Mouse (Mus musculus): ENCODE measurements at regions not wholly inside any gene's neighbourhood (a gene's known extent, or its start where the extent isn't known, plus 50 kb on each side); places are given as distances from the start of the nearest gene placed in this dataset.

DNA sequence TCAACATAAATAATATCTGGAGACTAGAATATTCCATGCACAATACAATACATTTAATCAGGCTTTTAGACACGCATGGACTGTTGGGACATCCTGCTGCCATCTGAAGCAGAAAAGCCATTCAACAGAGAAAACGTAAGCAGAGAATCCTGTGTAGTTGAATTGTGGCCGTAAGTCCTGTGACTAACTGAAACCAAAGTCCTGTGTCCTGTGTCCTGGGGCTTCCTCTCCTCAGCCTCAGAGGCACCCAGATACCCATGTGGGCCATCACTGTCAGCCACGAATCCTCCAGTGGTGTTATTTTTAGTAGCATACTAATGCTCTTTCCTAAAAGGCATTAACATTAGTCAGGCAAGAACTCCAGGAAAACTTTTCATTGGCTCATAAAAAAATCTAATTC, 145.8 kb upstream of the Noct start:
- Histone ChIP-seq H3K4me2 (no peak overlapping the region), H3K9ac (replicated peaks) (no peak overlapping the region), H3K36me3 (no peaks in the 10 kb centered on the region), H3K27ac (replicated peaks) (no peak overlapping the region), H3K4me1 (peaks cover 17% of the 10 kb centered on the region), H3K27me3 (replicated peaks) (no peaks in the 10 kb centered on the region), H3K9me3 (replicated peaks) (no peaks in the 10 kb centered on the region), H3K4me3 (replicated peaks) (no peak overlapping the region)
- no peak for ATAC-seq (ENCODE audit: low FRiP score)
- 49% methylated on average over 4 of the region's 4 CpGs for WGBS

DNA sequence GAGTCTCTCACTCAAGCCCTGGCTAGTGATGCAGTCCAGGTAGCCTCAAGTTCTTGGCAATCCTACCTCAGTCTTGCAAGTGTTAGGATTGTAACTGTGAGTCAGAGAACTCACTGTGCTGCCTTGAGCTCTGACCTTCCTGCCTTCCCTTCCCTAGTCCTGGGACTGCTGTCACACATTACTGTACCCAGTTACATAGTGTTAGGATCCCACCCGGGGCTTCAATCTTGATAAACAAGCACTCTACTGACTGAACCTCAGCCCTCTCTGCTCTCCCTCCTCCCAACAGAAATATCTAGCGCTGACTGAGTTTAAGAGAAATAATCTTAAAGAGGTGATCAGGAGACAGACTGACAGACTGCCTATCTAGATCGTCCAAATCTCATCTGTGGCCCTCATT, 143.8 kb upstream of the Noct start:
- no peak overlapping the region for H3K4me2 ChIP-seq
- peaks cover 19% of the 10 kb centered on the region for H3K4me1 ChIP-seq
- 68% methylated on average over 3 of the region's 3 CpGs for WGBS
- no peak overlapping the region for H3K27ac ChIP-seq (replicated peaks)
- H3K9me3 ChIP-seq (replicated peaks), result no peaks in the 10 kb centered on the region
- no peak overlapping the region for H3K4me3 ChIP-seq (replicated peaks)
- no peaks in the 10 kb centered on the region for H3K27me3 ChIP-seq (replicated peaks)
- no peaks in the 10 kb centered on the region for H3K36me3 ChIP-seq
- ATAC-seq (ENCODE audit: low FRiP score), result no peak
- H3K9ac ChIP-seq (replicated peaks), result no peak overlapping the region

DNA sequence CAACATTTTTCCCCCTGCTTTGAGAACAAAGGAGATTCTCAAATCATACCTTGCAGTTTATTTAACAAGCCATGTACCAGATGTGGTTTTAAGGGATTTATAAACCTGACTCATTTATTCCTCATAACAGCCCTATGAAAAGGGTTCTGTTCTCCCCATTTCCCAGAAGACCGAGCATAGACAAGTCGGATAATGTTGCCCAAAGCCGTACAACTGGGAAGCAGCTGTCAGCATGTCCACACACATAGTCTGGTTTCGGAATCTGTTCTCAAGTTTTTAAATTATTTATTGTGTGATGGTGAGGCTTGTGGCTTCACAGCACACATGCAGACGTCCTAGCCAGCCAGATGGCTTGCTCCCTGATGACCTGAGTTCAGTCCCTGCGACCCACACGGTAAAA, 143.4 kb upstream of the Noct start:
- WGBS, result 58% methylated on average over 7 of the region's 7 CpGs
- no peaks in the 10 kb centered on the region for H3K36me3 ChIP-seq
- H3K4me2 ChIP-seq, result no peak overlapping the region
- H3K4me3 ChIP-seq (replicated peaks), result no peak overlapping the region
- no peaks in the 10 kb centered on the region for H3K27me3 ChIP-seq (replicated peaks)
- no peaks in the 10 kb centered on the region for H3K9me3 ChIP-seq (replicated peaks)
- ATAC-seq (ENCODE audit: low FRiP score), result no peak
- no peak overlapping the region for H3K9ac ChIP-seq (replicated peaks)
- H3K27ac ChIP-seq (replicated peaks), result no peak overlapping the region
- H3K4me1 ChIP-seq, result peaks cover 18% of the 10 kb centered on the region

DNA sequence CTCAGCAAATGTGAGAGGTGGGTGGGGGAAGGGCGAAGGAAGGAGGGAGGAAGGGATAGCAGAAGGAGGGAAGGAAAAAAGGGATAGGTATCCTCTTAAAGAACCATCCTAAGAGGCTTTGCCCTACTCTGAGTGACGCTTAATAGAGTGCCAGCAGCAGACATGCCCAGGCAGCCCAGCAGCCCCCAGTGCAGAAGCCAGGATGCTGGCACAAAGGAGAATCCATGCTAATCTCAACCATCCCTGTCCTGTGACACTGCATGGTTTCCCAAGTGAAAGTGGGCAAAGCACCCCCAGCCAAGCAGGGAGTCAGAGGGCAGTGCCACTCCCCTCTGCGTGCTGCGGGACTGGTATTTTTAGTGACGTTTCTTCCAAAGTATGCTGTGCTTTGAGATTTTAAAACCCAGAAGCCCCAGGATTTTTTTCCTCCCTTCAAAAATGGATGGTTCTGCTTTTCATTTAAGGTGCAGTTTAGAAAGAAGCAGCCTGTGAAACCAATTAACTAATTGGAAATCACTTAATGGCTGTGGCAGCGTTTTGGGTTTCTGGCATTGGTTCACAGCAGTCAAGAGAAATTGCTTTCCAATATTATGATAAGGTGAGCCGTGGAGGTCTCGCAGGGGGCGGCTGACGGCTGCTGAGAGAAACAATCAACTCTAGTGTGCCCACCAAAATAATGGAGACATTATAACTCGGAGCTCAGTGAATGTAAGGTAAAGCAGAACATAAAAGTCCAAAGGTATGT, 141.2 kb upstream of the Noct start:
- Histone ChIP-seq H3K4me2 (peak overlapping the region; percentile 15; the same call in 1 of the 2 replicates), H3K4me1 (peaks cover 24% of the 10 kb centered on the region), H3K9ac (replicated peaks) (no peak overlapping the region), H3K9me3 (replicated peaks) (no peaks in the 10 kb centered on the region), H3K27ac (replicated peaks) (peak overlapping the region; percentile 63), H3K36me3 (no peaks in the 10 kb centered on the region), H3K27me3 (replicated peaks) (no peaks in the 10 kb centered on the region), H3K4me3 (replicated peaks) (no peak overlapping the region)
- 45% methylated on average over 11 of the region's 11 CpGs for whole genome bisulfite sequencing
- 0 out of 2 replicates have a peak, but pooled peaks have one; percentile 21 for ATAC-seq (ENCODE audit: low FRiP score)

DNA sequence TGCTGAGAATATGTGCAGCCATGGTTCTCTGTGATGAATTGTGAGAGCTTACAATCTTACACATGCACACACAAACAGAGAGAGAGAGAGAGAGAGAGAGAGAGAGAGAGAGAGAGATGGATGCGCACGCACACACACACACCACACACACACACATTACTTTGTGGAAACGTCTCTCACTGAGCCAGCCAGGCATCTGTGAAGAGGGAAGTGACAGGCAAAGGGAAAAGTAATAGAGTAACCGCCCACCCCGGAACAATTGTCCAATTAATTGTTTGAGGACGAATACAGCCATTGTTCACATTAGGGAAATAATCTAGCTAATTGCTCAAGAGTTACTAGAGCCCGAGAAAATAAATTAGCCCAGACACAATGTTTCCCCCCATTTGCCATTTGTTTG, 140.7 kb upstream of the Noct start:
- Histone ChIP-seq H3K27me3 (replicated peaks) (no peaks in the 10 kb centered on the region), H3K4me1 (peaks cover 24% of the 10 kb centered on the region), H3K4me2 (peak overlapping the region; percentile 15; the same call in 1 of the 2 replicates), H3K4me3 (replicated peaks) (no peak overlapping the region), H3K9ac (replicated peaks) (no peak overlapping the region), H3K27ac (replicated peaks) (peak overlapping the region; percentile 63; the same call in 1 of the 2 replicates), H3K36me3 (no peaks in the 10 kb centered on the region), H3K9me3 (replicated peaks) (no peaks in the 10 kb centered on the region)
- ATAC-seq (ENCODE audit: low FRiP score), result no peak
- WGBS, result 35% methylated on average over 7 of the region's 7 CpGs

DNA sequence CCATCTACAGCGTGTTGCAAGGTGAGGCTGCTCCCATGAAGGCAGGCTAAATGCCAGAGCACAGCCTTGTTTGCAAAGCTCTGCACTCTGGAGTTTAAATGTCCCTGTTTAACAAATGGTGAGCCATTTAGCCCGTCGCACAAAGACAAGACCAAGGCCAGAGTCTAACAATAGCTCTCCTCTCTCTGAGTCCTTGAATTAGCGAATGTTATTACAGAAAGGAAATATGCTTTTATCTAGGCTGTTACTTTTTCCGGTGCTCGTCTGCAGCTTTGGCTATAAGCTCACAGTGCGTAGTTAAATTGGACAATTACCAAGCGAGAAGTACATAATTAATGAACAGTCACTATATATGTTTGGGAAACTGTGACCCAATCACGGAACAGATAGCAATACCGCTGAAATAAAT, 137.8 kb upstream of the Noct start:
- H3K27ac ChIP-seq (replicated peaks), result no peak overlapping the region
- H3K4me2 ChIP-seq, result no peak overlapping the region
- H3K4me1 ChIP-seq, result peaks cover 32% of the 10 kb centered on the region
- no peaks in the 10 kb centered on the region for H3K27me3 ChIP-seq (replicated peaks)
- H3K9ac ChIP-seq (replicated peaks), result no peak overlapping the region
- H3K4me3 ChIP-seq (replicated peaks), result no peak overlapping the region
- H3K36me3 ChIP-seq, result no peaks in the 10 kb centered on the region
- no peaks in the 10 kb centered on the region for H3K9me3 ChIP-seq (replicated peaks)
- 29% methylated on average over 10 of the region's 10 CpGs for WGBS
- no peak for ATAC-seq (ENCODE audit: low FRiP score)

DNA sequence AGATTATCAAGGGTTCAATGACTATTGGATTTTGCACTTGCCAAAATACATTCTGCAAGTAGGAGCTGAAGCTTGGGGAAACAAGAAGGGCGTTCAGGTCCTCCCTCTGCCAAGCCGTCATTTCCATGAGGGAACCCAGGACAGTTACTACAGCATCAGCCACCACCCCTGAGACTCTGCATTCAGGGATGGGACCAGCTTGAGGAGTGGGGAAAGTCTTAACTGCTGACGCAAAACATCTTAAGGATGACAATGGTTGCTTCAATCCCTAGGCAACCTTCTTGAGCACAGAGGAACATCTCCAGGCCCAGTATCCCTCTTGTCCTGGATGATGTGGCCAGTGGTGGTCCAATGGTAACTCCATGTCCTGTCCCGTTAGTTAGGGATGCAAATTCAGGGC, 137.2 kb upstream of the Noct start:
- ATAC-seq (ENCODE audit: low FRiP score), result no peak
- 78% methylated on average over 4 of the region's 4 CpGs for WGBS
- H3K4me3 ChIP-seq (replicated peaks), result no peak overlapping the region

DNA sequence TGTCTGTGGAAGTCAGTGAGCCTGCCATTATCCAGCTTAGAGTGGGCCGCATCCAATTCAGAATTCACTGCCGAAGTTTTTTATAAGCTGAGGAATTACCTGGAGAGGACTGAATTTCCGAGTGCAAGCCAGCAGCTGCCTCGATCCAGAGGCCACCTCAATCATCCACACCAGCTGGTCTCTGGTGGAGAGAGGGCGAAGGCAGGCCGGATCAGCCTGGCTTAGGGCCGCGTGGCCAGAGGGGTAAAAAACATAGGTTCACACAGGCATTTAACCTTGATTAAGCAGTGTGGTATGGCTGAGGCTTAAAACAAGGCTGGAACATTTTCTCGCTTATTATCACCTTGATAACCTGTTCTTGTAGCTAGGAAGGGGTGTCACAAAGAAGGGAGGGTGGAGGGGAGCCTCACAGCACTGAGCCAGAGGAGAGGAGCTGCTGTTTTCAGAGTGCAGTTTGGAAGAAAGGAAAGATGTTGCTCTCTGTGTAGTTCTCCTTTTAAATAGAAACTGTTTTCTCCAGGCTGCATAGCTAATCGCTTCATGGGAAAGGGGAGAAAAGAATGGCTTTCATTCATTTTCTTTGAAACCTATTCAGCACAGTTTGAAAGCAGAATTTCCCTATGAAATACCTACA, 135.1 kb upstream of the Noct start:
- no peak overlapping the region; the same call in 1 of the 2 replicates for H3K27ac ChIP-seq (replicated peaks)
- no peak overlapping the region for H3K4me2 ChIP-seq
- WGBS, result 51% methylated on average over 10 of the region's 10 CpGs
- no peak overlapping the region for H3K4me3 ChIP-seq (replicated peaks)
- H3K9me3 ChIP-seq (replicated peaks), result no peaks in the 10 kb centered on the region
- no peaks in the 10 kb centered on the region for H3K36me3 ChIP-seq
- H3K9ac ChIP-seq (replicated peaks), result no peak overlapping the region
- no peak for ATAC-seq (ENCODE audit: low FRiP score)
- peaks cover 16% of the 10 kb centered on the region for H3K4me1 ChIP-seq
- no peaks in the 10 kb centered on the region for H3K27me3 ChIP-seq (replicated peaks)

More for the DNA sequence above, 137.2 kb upstream of the Noct start:
- Histone ChIP-seq H3K9me3 (replicated peaks) (no peaks in the 10 kb centered on the region), H3K36me3 (no peaks in the 10 kb centered on the region), H3K27ac (replicated peaks) (no peak overlapping the region), H3K4me2 (no peak overlapping the region), H3K27me3 (replicated peaks) (no peaks in the 10 kb centered on the region), H3K4me1 (peaks cover 32% of the 10 kb centered on the region), H3K9ac (replicated peaks) (no peak overlapping the region)

DNA sequence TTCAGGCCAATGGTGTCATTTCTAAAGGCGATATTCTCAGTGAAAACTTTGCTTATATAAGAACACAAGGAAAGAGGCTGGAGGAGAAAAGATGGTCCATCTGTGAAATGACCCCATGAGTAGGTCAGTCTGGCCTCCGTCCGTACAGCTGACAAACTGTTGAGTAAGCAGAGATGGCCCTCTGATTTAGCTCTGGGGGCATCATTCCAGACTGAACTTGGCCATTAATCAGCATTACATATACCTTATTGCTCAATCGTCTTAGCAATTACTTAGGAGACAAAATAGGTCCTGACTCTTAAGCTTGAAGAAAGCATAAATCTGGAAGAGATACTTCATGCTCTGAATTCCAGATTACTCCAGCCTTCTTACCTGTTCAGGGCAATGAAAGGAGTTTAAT, 132.8 kb upstream of the Noct start:
- no peaks in the 10 kb centered on the region for H3K36me3 ChIP-seq
- no peak for ATAC-seq (ENCODE audit: low FRiP score)
- 65% methylated on average over 4 of the region's 4 CpGs for WGBS
- no peak overlapping the region for H3K4me2 ChIP-seq
- H3K4me3 ChIP-seq (replicated peaks), result no peak overlapping the region
- H3K9me3 ChIP-seq (replicated peaks), result no peaks in the 10 kb centered on the region
- no peaks in the 10 kb centered on the region for H3K27me3 ChIP-seq (replicated peaks)
- H3K4me1 ChIP-seq, result peaks cover 22% of the 10 kb centered on the region
- H3K27ac ChIP-seq (replicated peaks), result no peak overlapping the region
- no peak overlapping the region for H3K9ac ChIP-seq (replicated peaks)

DNA sequence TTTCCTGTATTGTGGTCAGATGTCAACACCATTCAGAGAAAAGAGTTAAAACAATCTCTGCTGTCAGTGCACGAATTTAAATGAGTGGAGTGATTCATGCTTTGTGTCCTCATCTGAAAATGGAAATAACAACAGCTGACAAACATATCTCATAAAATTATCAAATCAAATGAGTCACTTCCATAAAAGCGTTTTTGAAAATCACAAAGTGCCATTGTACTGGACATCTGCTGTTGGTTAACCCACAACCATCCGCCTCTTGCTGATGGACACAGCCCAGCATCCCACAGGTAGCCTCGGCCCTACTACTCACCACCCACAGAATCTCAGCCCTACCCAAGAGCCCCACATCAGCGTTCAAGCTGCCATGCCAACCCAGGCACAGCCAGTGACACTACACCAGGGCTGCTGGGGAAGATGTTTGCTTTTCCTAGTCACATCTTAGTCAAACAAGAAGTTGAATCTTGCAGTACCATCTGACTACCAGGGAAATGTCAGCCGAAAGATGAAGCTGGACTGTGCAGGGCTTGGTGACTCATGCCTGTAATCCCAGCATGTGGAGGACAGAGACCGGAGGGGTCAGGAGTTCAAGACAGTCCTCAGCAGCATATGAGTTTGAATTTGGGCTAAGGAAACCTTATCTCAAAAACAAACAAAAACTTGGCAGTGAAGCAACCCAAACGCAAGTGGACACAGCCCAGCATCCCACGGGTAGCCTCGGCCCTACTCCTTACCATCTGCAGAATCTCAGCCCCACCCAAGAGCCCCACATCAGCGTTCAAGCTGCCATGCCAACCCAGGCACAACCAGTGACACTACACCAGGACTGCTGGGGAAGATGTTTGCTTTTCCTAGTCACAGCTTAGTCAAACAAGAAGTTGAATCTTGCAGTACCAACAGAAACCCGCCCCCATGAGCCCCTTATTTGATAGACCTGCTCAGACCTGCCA, 131.9 kb upstream of the Noct start:
- no peaks in the 10 kb centered on the region for H3K27me3 ChIP-seq (replicated peaks)
- ATAC-seq (ENCODE audit: low FRiP score), result no peak
- H3K9me3 ChIP-seq (replicated peaks), result no peaks in the 10 kb centered on the region
- WGBS, result 88% methylated on average over 12 of the region's 12 CpGs
- H3K9ac ChIP-seq (replicated peaks), result no peak overlapping the region
- peaks cover 26% of the 10 kb centered on the region for H3K4me1 ChIP-seq
- H3K27ac ChIP-seq (replicated peaks), result no peak overlapping the region
- H3K4me2 ChIP-seq, result no peak overlapping the region
- no peaks in the 10 kb centered on the region for H3K36me3 ChIP-seq
- no peak overlapping the region for H3K4me3 ChIP-seq (replicated peaks)

DNA sequence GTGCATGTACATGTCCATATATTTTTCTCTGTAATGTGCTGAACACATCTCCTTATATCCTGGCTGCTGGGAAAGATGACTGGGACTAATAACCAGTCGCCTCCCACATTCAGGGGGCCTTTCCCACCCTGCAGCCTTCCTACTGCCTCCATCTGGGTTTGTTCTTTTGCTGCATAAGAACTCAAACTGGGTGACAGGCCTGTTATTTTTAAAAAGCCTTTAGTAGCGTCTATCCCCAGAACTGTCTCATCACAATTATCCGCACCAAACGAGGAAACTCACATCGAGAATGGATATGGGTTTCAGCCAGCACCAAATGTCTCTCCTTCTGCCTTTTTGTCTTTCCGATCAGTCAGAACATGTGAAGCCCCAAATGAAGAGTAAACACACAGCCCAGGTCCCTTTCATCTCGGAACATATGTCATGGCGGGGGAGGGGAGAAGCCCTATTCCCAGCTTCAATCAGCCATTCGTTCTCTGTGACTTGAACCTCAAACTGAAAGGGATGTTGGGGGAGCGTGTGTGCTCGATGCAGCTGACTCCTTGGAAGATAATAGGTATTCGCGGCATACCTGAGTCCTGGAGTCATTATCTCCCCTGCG, 128.3 kb upstream of the Noct start:
- peaks cover 19% of the 10 kb centered on the region for H3K4me1 ChIP-seq
- ATAC-seq (ENCODE audit: low FRiP score), result peak; percentile 51; the same call in 1 of the 2 replicates
- no peaks in the 10 kb centered on the region for H3K36me3 ChIP-seq
- H3K27me3 ChIP-seq (replicated peaks), result no peaks in the 10 kb centered on the region
- peak overlapping the region; percentile 23; the same call in 1 of the 2 replicates for H3K9ac ChIP-seq (replicated peaks)
- 18% methylated on average over 14 of the region's 14 CpGs for WGBS
- peak overlapping the region; percentile 34 for H3K4me2 ChIP-seq
- H3K4me3 ChIP-seq (replicated peaks), result no peak overlapping the region
- H3K9me3 ChIP-seq (replicated peaks), result no peaks in the 10 kb centered on the region
- H3K27ac ChIP-seq (replicated peaks), result peak overlapping the region; percentile 79
